ENCODE assay signal across 7 mouse cellular contexts in the genomic region with DNA sequence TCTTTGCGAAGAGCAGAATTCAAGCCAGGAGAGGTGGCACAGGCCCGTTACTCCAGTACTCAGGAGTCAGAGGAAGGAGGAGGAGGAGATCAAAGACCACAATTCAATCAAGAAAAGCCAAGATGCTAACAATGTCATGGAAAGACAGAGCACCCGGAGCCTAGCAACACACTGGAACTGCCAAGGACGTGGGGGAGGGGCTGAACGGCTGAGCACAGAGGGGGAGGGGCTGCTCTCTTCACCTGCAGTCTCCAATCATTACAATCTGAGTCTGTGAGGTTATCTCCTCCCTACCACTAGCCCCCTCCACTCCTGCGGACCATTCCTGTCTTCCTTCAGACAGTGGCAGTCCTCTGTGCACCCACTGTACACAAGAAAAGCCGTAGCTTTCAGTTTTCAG.
A peak's percentile ranks its signal among the peaks of the same experiment; 100 is the strongest.
DNase-seq lines count a peak whose midpoint lies in the region; ATAC-seq and TF ChIP-seq lines count a peak whose summit lies in the region.

No protein-coding gene starts in this region.

- intact Hi-C loops in left cerebral cortex, postnatal 25 days (cut with DNase I) = no loop called here

- H3K4me2 ChIP-seq in neural tube, embryonic 11.5 days (ENCODE audit: low read depth) = no peak overlapping the region
- H3K4me2 ChIP-seq in hindbrain, embryonic 13.5 days = no peak overlapping the region
- no peak overlapping the region for H3K4me2 ChIP-seq in neural tube, embryonic 15.5 days

- peaks cover 8% of the 10 kb centered on the region for H3K4me1 ChIP-seq in neural tube, embryonic 11.5 days (ENCODE audit: control insufficient read depth, insufficient read depth, low read length)
- peaks cover 40% of the 10 kb centered on the region for H3K4me1 ChIP-seq in hindbrain, embryonic 13.5 days (replicated peaks)
- H3K4me1 ChIP-seq in neural tube, embryonic 15.5 days = peaks cover 25% of the 10 kb centered on the region

- TF ChIP-seq POLR2A in brain, embryonic 14.5 days (IDR thresholded peaks at IDR 0.05; ENCODE audit: borderline replicate concordance, extremely low read depth, insufficient read depth, insufficient read length, poor library complexity, severe bottlenecking) = no peak

- no peak overlapping the region for H3K27ac ChIP-seq in neural tube, embryonic 11.5 days (ENCODE audit: low read depth, low read length)
- peak overlapping the region; percentile 82 for H3K27ac ChIP-seq in hindbrain, embryonic 13.5 days
- peak overlapping the region; percentile 33; the same call in 1 of the 2 replicates for H3K27ac ChIP-seq in neural tube, embryonic 15.5 days (replicated peaks)

- ATAC-seq in neural tube, embryonic 11.5 days (ENCODE audit: insufficient read depth, low FRiP score, low TSS enrichment) = no peak
- peak; percentile 14; the same call in 1 of the 2 replicates for ATAC-seq in hindbrain, embryonic 13.5 days (ENCODE audit: low FRiP score)
- ATAC-seq in neural tube, embryonic 15.5 days (ENCODE audit: low FRiP score) = peak; percentile 42; the same call in 1 of the 2 replicates

- DNase-seq in neural tube, embryonic 11.5 days (ENCODE audit: low spot score) = peak; percentile 54
- no peak for DNase-seq in neural tube, embryonic 10.5 days (ENCODE audit: extremely low spot score, low spot score)
- peak; percentile 71 for DNase-seq in brain, embryonic 14.5 days (ENCODE audit: low read depth)
- DNase-seq in frontal cortex, postnatal 14 days (ENCODE audit: low spot score in 2 of 2) = no peak
- DNase-seq in left cerebral cortex, postnatal 25 days (ENCODE audit: low spot score in 2 of 2) = no peak

- H3K9ac ChIP-seq in neural tube, embryonic 11.5 days (ENCODE audit: low read length) = no peak overlapping the region
- peak overlapping the region; percentile 35; the same call in 1 of the 2 replicates for H3K9ac ChIP-seq in hindbrain, embryonic 13.5 days
- H3K9ac ChIP-seq in neural tube, embryonic 15.5 days (replicated peaks) = no peak overlapping the region

- H3K9me3 ChIP-seq in neural tube, embryonic 11.5 days (ENCODE audit: control insufficient read depth, low read length) = no peaks in the 10 kb centered on the region
- no peaks in the 10 kb centered on the region for H3K9me3 ChIP-seq in hindbrain, embryonic 13.5 days
- no peaks in the 10 kb centered on the region for H3K9me3 ChIP-seq in neural tube, embryonic 15.5 days (replicated peaks)

- H3K36me3 ChIP-seq in neural tube, embryonic 11.5 days (ENCODE audit: control insufficient read depth, insufficient read depth, low read length) = peaks cover 36% of the 10 kb centered on the region
- H3K36me3 ChIP-seq in hindbrain, embryonic 13.5 days = peaks cover 92% of the 10 kb centered on the region
- peaks cover 76% of the 10 kb centered on the region for H3K36me3 ChIP-seq in neural tube, embryonic 15.5 days

- no peaks in the 10 kb centered on the region for H3K27me3 ChIP-seq in neural tube, embryonic 11.5 days (ENCODE audit: control insufficient read depth, insufficient read depth, low read length)
- no peaks in the 10 kb centered on the region for H3K27me3 ChIP-seq in hindbrain, embryonic 13.5 days
- no peaks in the 10 kb centered on the region for H3K27me3 ChIP-seq in neural tube, embryonic 15.5 days (replicated peaks)

- no peak overlapping the region for H3K4me3 ChIP-seq in neural tube, embryonic 11.5 days (ENCODE audit: low read depth, low read length)
- no peak overlapping the region for H3K4me3 ChIP-seq in hindbrain, embryonic 13.5 days
- no peak overlapping the region for H3K4me3 ChIP-seq in neural tube, embryonic 15.5 days (replicated peaks)

- TF ChIP-seq CTCF in brain, embryonic 14.5 days (IDR thresholded peaks at IDR 0.05; ENCODE audit: borderline replicate concordance, extremely low read depth, insufficient read depth, insufficient read length) = no peak

- WGBS in neural tube, embryonic 11.5 days = 65% methylated on average over 7 of the region's 7 CpGs
- WGBS in hindbrain, embryonic 13.5 days = 42% methylated on average over 7 of the region's 7 CpGs
- 40% methylated on average over 7 of the region's 7 CpGs for WGBS in neural tube, embryonic 15.5 days

Comparison
In these comparisons a context has a peak if more than half of its experiments do, and no peak if none do; other contexts are left out.
1. DNase-seq: peak in neural tube, embryonic 11.5 days (single experiment) and brain, embryonic 14.5 days (single experiment); none in neural tube, embryonic 10.5 days (single experiment), frontal cortex, postnatal 14 days (0 of 2) and left cerebral cortex, postnatal 25 days (0 of 2).